Comparison of ENCODE assay signal across 8 mouse cellular contexts in the genomic region with DNA sequence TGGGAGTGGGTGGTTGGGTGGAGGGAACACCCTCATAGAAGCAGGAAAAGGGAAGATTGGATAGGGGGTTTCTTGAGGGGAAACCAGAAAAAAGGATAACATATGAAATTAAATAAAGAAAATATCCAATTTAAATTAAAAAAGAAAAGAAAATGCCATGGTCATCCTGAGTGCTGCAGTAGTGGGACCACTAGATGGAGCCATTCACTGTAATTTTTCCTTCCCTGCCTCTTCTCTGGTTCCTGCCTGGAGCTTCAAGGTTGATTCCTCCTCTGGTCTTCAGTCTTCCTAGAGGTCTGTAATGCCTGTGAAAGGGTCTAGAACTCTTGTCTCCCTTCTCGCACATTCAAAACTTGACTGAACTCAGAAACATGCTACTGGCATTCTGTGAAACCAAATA.
DNase-seq lines count a peak whose midpoint lies in the region; ATAC-seq and TF ChIP-seq lines count a peak whose summit lies in the region.
"Not testable (repeated sequence)": the region's sequence is repeated elsewhere in the genome, so short reads cannot be mapped to it uniquely, and the experiment has no call there.

No protein-coding gene starts in this region.

- not testable (repeated sequence) for TF ChIP-seq POLR2A in CH12.LX (IDR thresholded peaks at IDR 0.05; ENCODE audit: low read depth, low read length)

- ATAC-seq in Patski = peak; percentile 54
- ATAC-seq in common myeloid progenitor, adult 5-6 weeks (replicated peaks; ENCODE audit: low read depth, poor library complexity, severe bottlenecking) = peak; percentile 68; the same call in 1 of the 2 replicates
- ATAC-seq in intestine, postnatal 0 days; liver, postnatal 0 days: not testable (repeated sequence)

- CTCF ChIA-PET in Patski (lab: Charles Lee) = not testable (repeated sequence)

- H3K9me3 ChIP-seq in CH12.LX (replicated peaks; ENCODE audit: low read length); intestine, postnatal 0 days (ENCODE audit: control insufficient read depth); liver, postnatal 0 days (ENCODE audit: low read length): not testable (repeated sequence)

- TF ChIP-seq RAD21 in CH12.LX (IDR thresholded peaks at IDR 0.05; ENCODE audit: low read depth, low read length) = peak; percentile 31

- H3K4me2 ChIP-seq in CH12.LX (ENCODE audit: insufficient read depth, low read depth, poor library complexity, severe bottlenecking); intestine, postnatal 0 days (replicated peaks; ENCODE audit: low read depth); liver, postnatal 0 days (ENCODE audit: low read depth, low read length): not testable (repeated sequence)

- POLR2A ChIA-PET in Patski (lab: Charles Lee) = not testable (repeated sequence)

- TF ChIP-seq CTCF in CH12.LX (conservative IDR thresholded peaks at IDR 0.05 in 1 of 2, IDR thresholded peaks at IDR 0.05 in 1 of 2; ENCODE audit: low read depth in 2 of 2, low read length in 2 of 2) (peak in 1 of 2 experiments; percentile 44; a peak in 2 of 4 replicates), Patski (IDR thresholded peaks at IDR 0.05) (peak; percentile 56)
- peak; percentile 46 for TF ChIP-seq CTCF in gastrocnemius, adult 2 months (IDR thresholded peaks at IDR 0.05)
- peak; percentile 33 for TF ChIP-seq CTCF in intestine, postnatal 0 days (IDR thresholded peaks at IDR 0.05; ENCODE audit: low read depth)
- TF ChIP-seq CTCF in layer of hippocampus, adult 2 months (conservative IDR thresholded peaks at IDR 0.05) = peak; percentile 69
- 0 out of 2 replicates have a peak, but pooled peaks have one; percentile 9 for TF ChIP-seq CTCF in liver, postnatal 0 days (IDR thresholded peaks at IDR 0.05; ENCODE audit: low read depth)

- not testable (repeated sequence) for TF ChIP-seq EP300 in CH12.LX (IDR thresholded peaks at IDR 0.05; ENCODE audit: low read length); liver, postnatal 0 days (IDR thresholded peaks at IDR 0.05; ENCODE audit: low read depth)

- H3K36me3 ChIP-seq in CH12.LX (replicated peaks in 1 of 2; ENCODE audit: control insufficient read depth in 1 of 2, insufficient read depth in 1 of 2, low read length in 1 of 2); intestine, postnatal 0 days (ENCODE audit: control insufficient read depth, insufficient read depth); liver, postnatal 0 days (replicated peaks; ENCODE audit: insufficient read depth, low read length): not testable (repeated sequence)

- in situ Hi-C loops in CH12.LX (cut with MboI; ENCODE audit: low pct_ligation_motif_present, low pct_unique_long_range_greater_than_20kb, low sequenced_read_pairs); Patski (cut with MboI; ENCODE audit: low pct_unique_long_range_greater_than_20kb): not testable (repeated sequence)

- H3K27ac ChIP-seq in CH12.LX (ENCODE audit: insufficient read depth, low read depth); gastrocnemius, adult 2 months; intestine, postnatal 0 days (ENCODE audit: low read depth, low read length); layer of hippocampus, adult 2 months; liver, postnatal 0 days (ENCODE audit: low read depth): not testable (repeated sequence)

- not testable (repeated sequence) for H3K9ac ChIP-seq in CH12.LX (ENCODE audit: insufficient read depth, low read depth); intestine, postnatal 0 days (ENCODE audit: low read depth, low read length); liver, postnatal 0 days (replicated peaks)

- WGBS in intestine, postnatal 0 days = 89% methylated on average over 1 of the region's 1 CpGs
- WGBS in liver, postnatal 0 days (ENCODE audit: insufficient replicate concordance) = 74% methylated on average over 1 of the region's 1 CpGs

- H3K27me3 ChIP-seq in CH12.LX (replicated peaks); intestine, postnatal 0 days (replicated peaks; ENCODE audit: control insufficient read depth, insufficient read depth, low read length); liver, postnatal 0 days (ENCODE audit: insufficient read depth, low read length): not testable (repeated sequence)
- peaks cover 17% of the 10 kb centered on the region for H3K27me3 ChIP-seq in Patski

- DNase-seq in CH12.LX (ENCODE audit: extremely low read depth); Patski (ENCODE audit: low read depth, low spot score); gastrocnemius, adult 2 months; layer of hippocampus, adult 2 months (ENCODE audit: low spot score in 2 of 2); liver, postnatal 0 days: not testable (repeated sequence)
- peak; percentile 10 for DNase-seq in retina, embryonic 14.5 days (ENCODE audit: low spot score)

- H3K4me1 ChIP-seq in CH12.LX (ENCODE audit: control insufficient read depth in 1 of 2, insufficient read depth in 2 of 2); intestine, postnatal 0 days (replicated peaks; ENCODE audit: control insufficient read depth, insufficient read depth, low read length); liver, postnatal 0 days (ENCODE audit: insufficient read depth): not testable (repeated sequence)

- not testable (repeated sequence) for H3K79me2 ChIP-seq in CH12.LX (replicated peaks; ENCODE audit: control insufficient read depth, extremely low read depth, insufficient read depth, poor library complexity, severe bottlenecking)

- intact Hi-C loops in gastrocnemius, adult 2 months (cut with DNase I) = not testable (repeated sequence)

- not testable (repeated sequence) for H3K4me3 ChIP-seq in CH12.LX (replicated peaks in 1 of 3; ENCODE audit: low read depth in 2 of 3, low read length in 2 of 3, poor library complexity in 1 of 3); gastrocnemius, adult 2 months; intestine, postnatal 0 days (ENCODE audit: low read depth, low read length); layer of hippocampus, adult 2 months; liver, postnatal 0 days (ENCODE audit: low read depth, low read length)

- dilution Hi-C loops in CH12.LX (cut with MboI; ENCODE audit: extremely low pct_ligation_motif_present, extremely low pct_unique_long_range_greater_than_20kb, low sequenced_read_pairs) = not testable (repeated sequence)

TF ChIP-seq in CH12.LX, 34 proteins besides CTCF, POLR2A, EP300 and RAD21:
- TF ChIP-seq SMC3 (IDR thresholded peaks at IDR 0.05; ENCODE audit: low read depth, low read length) = peak; percentile 9; the same call in 1 of the 2 replicates
